Mouse (Mus musculus) olfactory bulb, adult 2 months (tissue): Measurements from ENCODE around the gene Tgfb2.

Experiments
- CTCF ChIP-seq: fragments of 200-500 bp; IDR thresholded peaks from 2 replicates; pipeline ENCODE4 v1.5.1; 2012; ENCODE audit warnings: low read depth, mild to moderate bottlenecking, low read length, moderate library complexity; ENCODE audit not compliant: insufficient read depth
- POLR2A ChIP-seq: fragments of 200-500 bp; IDR thresholded peaks from 2 replicates; pipeline ENCODE4 v1.6.1; 2012; ENCODE audit warnings: mild to moderate bottlenecking, low read depth, low read length, moderate library complexity; ENCODE audit not compliant: insufficient read depth

- TF ChIP-seq POLR2A, result no peak
- no peak for TF ChIP-seq CTCF
These were observed at the start of gene Tgfb2 for GRCm38 (mm10) chr1:186705915-186706248.
